Mouse (Mus musculus): ENCODE results near the gene Trim45. TPM values are rescaled to one million over a fixed set of nuclear protein-coding genes. Genes with fewer than 3 reads are reported as not detected.

Trim45 gene
- total and polyA plus RNA-seq, 3 experiments = 2.1 to 4.4 (median 2.7) TPM

DNA sequence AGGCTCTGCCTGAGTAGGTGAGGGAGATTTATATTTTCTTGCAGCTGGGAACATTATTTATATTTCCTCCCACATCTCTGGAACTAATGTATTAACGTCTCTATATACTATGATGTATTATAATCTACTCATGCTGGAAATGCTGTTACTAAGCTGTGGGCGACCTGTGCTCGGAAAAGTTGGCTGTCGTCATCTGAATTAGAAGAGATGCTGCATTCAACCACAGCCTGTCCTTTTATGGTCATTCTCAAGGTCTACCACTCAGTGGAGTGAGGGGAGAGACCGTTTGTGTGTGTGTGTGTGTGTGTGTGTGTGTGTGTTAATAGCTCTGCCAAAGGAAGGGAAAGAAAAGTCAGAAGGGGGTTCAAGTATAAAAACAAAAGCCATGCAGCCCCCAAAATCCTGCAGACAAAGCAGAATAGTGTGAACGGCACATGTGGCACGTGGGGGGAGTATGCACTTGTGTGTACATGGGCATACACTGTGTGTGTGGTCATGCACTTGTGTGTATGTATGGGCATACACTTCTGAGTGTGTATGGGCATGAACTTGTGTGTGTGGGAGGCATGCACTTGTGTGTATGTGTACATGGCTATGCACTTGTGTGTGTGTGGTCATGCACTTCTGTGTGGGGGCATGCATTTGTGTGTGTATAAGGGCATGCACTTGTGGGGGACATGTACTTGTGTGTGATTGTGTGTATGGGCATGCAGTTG is 10.3 kb upstream of the Trim45 start:
- H3K9ac ChIP-seq (ENCODE audit: insufficient read depth, low read depth) = no peak overlapping the region
- no peaks in the 10 kb centered on the region for H3K27me3 ChIP-seq (replicated peaks)
- no peak overlapping the region; the same call in 1 of the 2 replicates for H3K27ac ChIP-seq (ENCODE audit: insufficient read depth, low read depth)
- dilution Hi-C loops (cut with MboI; ENCODE audit: extremely low pct_ligation_motif_present, extremely low pct_unique_long_range_greater_than_20kb, low sequenced_read_pairs) = no loop called here
- TF ChIP-seq MAZ (IDR thresholded peaks at IDR 0.05; ENCODE audit: low read depth, low read length) (no peak), MAFK (IDR thresholded peaks at IDR 0.05; ENCODE audit: insufficient replicate concordance, low read length) (no peak), NRF1 (IDR thresholded peaks at IDR 0.05; ENCODE audit: low read depth, low read length) (no peak), CTCF (conservative IDR thresholded peaks at IDR 0.05 in 1 of 2, IDR thresholded peaks at IDR 0.05 in 1 of 2; ENCODE audit: low read depth in 2 of 2, low read length in 2 of 2) (no peak), IRF4 (IDR thresholded peaks at IDR 0.05; ENCODE audit: low read depth, low read length) (no peak), CHD1 (IDR thresholded peaks at IDR 0.05; ENCODE audit: low read depth, low read length) (no peak), ETS1 (conservative IDR thresholded peaks at IDR 0.05; ENCODE audit: low read depth, low read length) (no peak), EP300 (IDR thresholded peaks at IDR 0.05; ENCODE audit: low read length) (no peak), JUN (IDR thresholded peaks at IDR 0.05; ENCODE audit: insufficient read depth, low read depth, low read length) (no peak), POLR2AphosphoS2 (IDR thresholded peaks at IDR 0.05; ENCODE audit: low read depth, low read length) (no peak), KAT2A (IDR thresholded peaks at IDR 0.05; ENCODE audit: insufficient replicate concordance, low read length) (no peak), E2F4 (IDR thresholded peaks at IDR 0.05; ENCODE audit: insufficient replicate concordance, low read depth, low read length) (no peak), USF1 (IDR thresholded peaks at IDR 0.05; ENCODE audit: low read depth, low read length) (no peak), ELF1 (IDR thresholded peaks at IDR 0.05; ENCODE audit: low read depth, low read length) (no peak)
- no peaks in the 10 kb centered on the region for H3K36me3 ChIP-seq (replicated peaks in 1 of 2; ENCODE audit: control insufficient read depth in 1 of 2, insufficient read depth in 1 of 2, low read length in 1 of 2)
- no peak overlapping the region for H3K4me3 ChIP-seq (replicated peaks in 1 of 3; ENCODE audit: low read depth in 2 of 3, low read length in 2 of 3, poor library complexity in 1 of 3)
- peaks cover 10 to 11% of the 10 kb centered on the region in 2 experiments; a peak in 3 of 4 replicates for H3K4me1 ChIP-seq (ENCODE audit: control insufficient read depth in 1 of 2, insufficient read depth in 2 of 2)
- H3K79me2 ChIP-seq (replicated peaks; ENCODE audit: control insufficient read depth, extremely low read depth, insufficient read depth, poor library complexity, severe bottlenecking) = no peaks in the 10 kb centered on the region
- no peaks in the 10 kb centered on the region for H3K9me3 ChIP-seq (replicated peaks; ENCODE audit: low read length)
- H3K4me2 ChIP-seq (ENCODE audit: insufficient read depth, low read depth, poor library complexity, severe bottlenecking) = no peak overlapping the region
- in situ Hi-C loops (cut with MboI; ENCODE audit: low pct_ligation_motif_present, low pct_unique_long_range_greater_than_20kb, low sequenced_read_pairs) = loop anchor here (25.0 kb wide), 1 partner anchor 149 kb away; no protein-coding TSS in a partner anchor
- DNase-seq (ENCODE audit: extremely low read depth) = no peak

DNA sequence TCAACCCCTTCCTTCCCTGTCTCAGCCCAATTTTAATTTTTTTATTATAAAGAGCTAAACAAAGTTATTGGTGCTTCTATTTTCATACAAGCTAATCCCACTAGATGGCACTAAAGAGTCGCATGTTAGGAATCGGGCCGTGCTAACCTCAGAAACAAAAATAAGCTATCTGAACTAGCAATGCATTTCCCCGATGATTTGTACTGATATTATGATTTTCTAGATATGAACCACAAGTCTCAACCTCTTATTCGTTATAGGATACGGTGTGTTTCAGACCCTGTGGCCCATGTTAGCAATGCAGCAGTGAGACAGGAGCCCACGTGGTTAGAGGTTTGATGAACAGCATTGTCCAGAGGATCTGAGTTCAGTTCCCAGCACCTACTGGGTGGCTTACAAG is 5.2 kb upstream of the Trim45 start:
- no peaks in the 10 kb centered on the region for H3K27me3 ChIP-seq (replicated peaks)
- peak; percentile 74 for DNase-seq (ENCODE audit: extremely low read depth)
- H3K9me3 ChIP-seq (replicated peaks; ENCODE audit: low read length) = no peaks in the 10 kb centered on the region
- H3K4me2 ChIP-seq (ENCODE audit: insufficient read depth, low read depth, poor library complexity, severe bottlenecking) = no peak overlapping the region
- no peaks in the 10 kb centered on the region for H3K79me2 ChIP-seq (replicated peaks; ENCODE audit: control insufficient read depth, extremely low read depth, insufficient read depth, poor library complexity, severe bottlenecking)
- in situ Hi-C loops (cut with MboI; ENCODE audit: low pct_ligation_motif_present, low pct_unique_long_range_greater_than_20kb, low sequenced_read_pairs) = loop anchor here (25.0 kb wide), 1 partner anchor 155 kb away; no protein-coding TSS in a partner anchor
- H3K27ac ChIP-seq (ENCODE audit: insufficient read depth, low read depth) = no peak overlapping the region
- H3K4me1 ChIP-seq (ENCODE audit: control insufficient read depth in 1 of 2, insufficient read depth in 2 of 2) = peaks cover 1 to 19% of the 10 kb centered on the region in 2 experiments; a peak in 3 of 4 replicates
- dilution Hi-C loops (cut with MboI; ENCODE audit: extremely low pct_ligation_motif_present, extremely low pct_unique_long_range_greater_than_20kb, low sequenced_read_pairs) = no loop called here
- H3K9ac ChIP-seq (ENCODE audit: insufficient read depth, low read depth) = no peak overlapping the region
- no peak overlapping the region for H3K4me3 ChIP-seq (replicated peaks in 1 of 3; ENCODE audit: low read depth in 2 of 3, low read length in 2 of 3, poor library complexity in 1 of 3)
- no peaks in the 10 kb centered on the region for H3K36me3 ChIP-seq (replicated peaks in 1 of 2; ENCODE audit: control insufficient read depth in 1 of 2, insufficient read depth in 1 of 2, low read length in 1 of 2)
- TF ChIP-seq SIN3A (IDR thresholded peaks at IDR 0.05; ENCODE audit: low read length) (0 out of 2 replicates have a peak, but pooled peaks have one; percentile 51), RAD21 (IDR thresholded peaks at IDR 0.05; ENCODE audit: low read depth, low read length) (peak; percentile 77), GABPA (IDR thresholded peaks at IDR 0.05; ENCODE audit: insufficient replicate concordance, low read depth, low read length) (no peak), UBTF (IDR thresholded peaks at IDR 0.05; ENCODE audit: low read depth, low read length) (no peak), MYC (IDR thresholded peaks at IDR 0.05; ENCODE audit: low read depth, low read length) (peak; percentile 58; the same call in 1 of the 2 replicates), ELF1 (IDR thresholded peaks at IDR 0.05; ENCODE audit: low read depth, low read length) (no peak), TCF12 (IDR thresholded peaks at IDR 0.05; ENCODE audit: low read depth, low read length) (no peak), IRF4 (IDR thresholded peaks at IDR 0.05; ENCODE audit: low read depth, low read length) (peak; percentile 7; the same call in 1 of the 2 replicates), CHD1 (IDR thresholded peaks at IDR 0.05; ENCODE audit: low read depth, low read length) (no peak), CTCF (conservative IDR thresholded peaks at IDR 0.05 in 1 of 2, IDR thresholded peaks at IDR 0.05 in 1 of 2; ENCODE audit: low read depth in 2 of 2, low read length in 2 of 2) (peak; percentile 10 to 79; a peak in 3 of 4 replicates), CHD2 (IDR thresholded peaks at IDR 0.05; ENCODE audit: low read length) (no peak), JUN (IDR thresholded peaks at IDR 0.05; ENCODE audit: insufficient read depth, low read depth, low read length) (no peak), ZKSCAN1 (IDR thresholded peaks at IDR 0.05; ENCODE audit: borderline replicate concordance, low read depth, low read length) (no peak), RCOR1 (conservative IDR thresholded peaks at IDR 0.05; ENCODE audit: low read depth, low read length) (no peak), E2F4 (IDR thresholded peaks at IDR 0.05; ENCODE audit: insufficient replicate concordance, low read depth, low read length) (no peak), NELFE (IDR thresholded peaks at IDR 0.05; ENCODE audit: low read depth, low read length) (0 out of 2 replicates have a peak, but pooled peaks have one; percentile 27), NRF1 (IDR thresholded peaks at IDR 0.05; ENCODE audit: low read depth, low read length) (no peak), USF2 (conservative IDR thresholded peaks at IDR 0.05; ENCODE audit: low read depth, low read length) (no peak), BHLHE40 (IDR thresholded peaks at IDR 0.05; ENCODE audit: low read depth, low read length) (no peak), MAFK (IDR thresholded peaks at IDR 0.05; ENCODE audit: insufficient replicate concordance, low read length) (no peak), MEF2A (IDR thresholded peaks at IDR 0.05; ENCODE audit: borderline replicate concordance, low read depth, low read length) (no peak), ZC3H11A (IDR thresholded peaks at IDR 0.05; ENCODE audit: low read depth, low read length) (no peak), EP300 (IDR thresholded peaks at IDR 0.05; ENCODE audit: low read length) (no peak)
